Mouse (Mus musculus): Measurements from ENCODE around the gene Smc4. TPM values are rescaled to one million over a fixed set of nuclear protein-coding genes. Genes with fewer than 3 reads are reported as not detected.

Smc4 gene
- 170 TPM for polyA plus RNA-seq (2014; fragmentation: Illumina TruSeq; extraction: RNeasy Lipid Tissue Mini Kit (QIAGEN cat#74804); ENCODE audit: low read depth, low replicate concordance)

GRCm38 (mm10) chr3:69004437-69005337, at the start of gene Smc4, which contains the start of gene Ift80:
Gene Smc4 (plus strand): TSS chr3:69004738.
Gene Ift80 (minus strand): TSS chr3:69004570.

GRCm38 (mm10) chr3:69044645-69045399, 40.3 kb downstream of the Smc4 start, which contains the start of gene Trim59:
Gene Trim59 (minus strand): TSS chr3:69044755.

Other genes with a start within 250 kb of the Smc4 start
- 0.44 TPM for gene 1110032F04Rik, start 135.2 kb upstream of the Smc4 start, polyA plus RNA-seq (2014; fragmentation: Illumina TruSeq; extraction: RNeasy Lipid Tissue Mini Kit (QIAGEN cat#74804); ENCODE audit: low read depth, low replicate concordance)
- 20.1 TPM for gene Ift80, start 168 bp upstream of the Smc4 start, polyA plus RNA-seq (2014; fragmentation: Illumina TruSeq; extraction: RNeasy Lipid Tissue Mini Kit (QIAGEN cat#74804); ENCODE audit: low read depth, low replicate concordance)
- gene Trim59, start 40.0 kb downstream of the Smc4 start, polyA plus RNA-seq (2014; fragmentation: Illumina TruSeq; extraction: RNeasy Lipid Tissue Mini Kit (QIAGEN cat#74804); ENCODE audit: low read depth, low replicate concordance), result 48.4 TPM
- 152 TPM for gene Kpna4, start 122.4 kb downstream of the Smc4 start, polyA plus RNA-seq (2014; fragmentation: Illumina TruSeq; extraction: RNeasy Lipid Tissue Mini Kit (QIAGEN cat#74804); ENCODE audit: low read depth, low replicate concordance)
- 45.1 TPM for gene Arl14, start 217.7 kb downstream of the Smc4 start, polyA plus RNA-seq (2014; fragmentation: Illumina TruSeq; extraction: RNeasy Lipid Tissue Mini Kit (QIAGEN cat#74804); ENCODE audit: low read depth, low replicate concordance)